Mouse (Mus musculus): Measurements from ENCODE around the gene Fam204a.

GRCm38 (mm10) chr19:60165417-60165816, 61.1 kb downstream of the Fam204a start:
- TF ChIP-seq CTCF (conservative IDR thresholded peaks at IDR 0.05 in 1 of 2, IDR thresholded peaks at IDR 0.05 in 1 of 2; ENCODE audit: low read depth in 2 of 2, low read length in 2 of 2) (no peak), MXI1 (IDR thresholded peaks at IDR 0.05; ENCODE audit: low read depth, low read length) (no peak)

Data from CH12.LX (cell line).